Mouse (Mus musculus): ENCODE results near the gene Chgb. TPM values are rescaled to one million over a fixed set of nuclear protein-coding genes. Genes with fewer than 3 reads are reported as not detected.

The Chgb gene
- polyA plus RNA-seq, 1 experiment from 2014 or later: 18.5 TPM

DNA sequence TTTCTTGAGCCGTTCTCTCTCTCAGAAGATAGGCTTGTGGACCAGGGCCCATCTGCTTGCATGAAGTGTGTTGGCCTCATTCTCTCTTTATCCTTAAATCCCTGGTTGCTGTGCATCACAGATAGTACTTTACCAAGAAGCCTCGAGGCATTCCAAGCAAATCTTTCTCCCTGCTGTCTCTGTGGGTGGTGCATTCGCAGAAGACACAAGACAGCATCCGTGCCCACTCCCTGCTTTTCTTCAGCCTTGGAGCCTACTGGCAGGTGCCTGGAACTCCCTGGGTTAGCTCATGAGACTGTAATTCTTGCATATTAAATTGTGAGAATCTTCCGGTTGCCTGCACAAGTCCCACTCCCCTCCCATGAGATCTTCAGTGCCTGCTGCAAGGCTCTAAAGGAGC lies 23.2 kb upstream of the Chgb start:
- H3K9ac ChIP-seq: no peak overlapping the region
- no peaks in the 10 kb centered on the region for H3K36me3 ChIP-seq (replicated peaks)
- H3K27ac ChIP-seq: no peak overlapping the region
- H3K4me1 ChIP-seq: peaks cover 2% of the 10 kb centered on the region; the same call in 1 of the 2 replicates
- no peaks in the 10 kb centered on the region for H3K27me3 ChIP-seq
- no peak for ATAC-seq (ENCODE audit: low FRiP score)
- H3K9me3 ChIP-seq: no peaks in the 10 kb centered on the region
- WGBS: 70% methylated on average over 5 of the region's 5 CpGs
- H3K4me2 ChIP-seq: no peak overlapping the region
- H3K4me3 ChIP-seq (replicated peaks): no peak overlapping the region

DNA sequence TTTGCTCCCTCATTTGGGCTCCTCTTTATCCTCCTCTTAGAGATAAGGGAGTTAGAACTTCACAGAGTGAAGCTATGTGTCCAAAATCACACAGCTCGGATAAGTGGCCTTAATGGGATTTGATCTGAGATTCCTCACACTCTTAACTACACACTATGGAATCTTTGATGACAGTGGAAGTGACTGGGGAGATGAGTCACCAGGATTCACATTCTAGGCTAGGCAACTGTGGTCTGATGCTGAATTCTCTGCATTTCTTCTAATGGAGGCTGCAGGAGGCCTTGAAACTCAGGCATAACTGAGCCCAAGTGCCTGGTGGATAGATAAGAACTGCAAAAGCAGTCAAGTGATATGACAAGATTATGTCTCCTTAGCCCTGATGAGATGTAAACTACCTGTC lies 10.3 kb upstream of the Chgb start:
- no peak for ATAC-seq (ENCODE audit: low FRiP score)
- no peaks in the 10 kb centered on the region for H3K36me3 ChIP-seq (replicated peaks)

DNA sequence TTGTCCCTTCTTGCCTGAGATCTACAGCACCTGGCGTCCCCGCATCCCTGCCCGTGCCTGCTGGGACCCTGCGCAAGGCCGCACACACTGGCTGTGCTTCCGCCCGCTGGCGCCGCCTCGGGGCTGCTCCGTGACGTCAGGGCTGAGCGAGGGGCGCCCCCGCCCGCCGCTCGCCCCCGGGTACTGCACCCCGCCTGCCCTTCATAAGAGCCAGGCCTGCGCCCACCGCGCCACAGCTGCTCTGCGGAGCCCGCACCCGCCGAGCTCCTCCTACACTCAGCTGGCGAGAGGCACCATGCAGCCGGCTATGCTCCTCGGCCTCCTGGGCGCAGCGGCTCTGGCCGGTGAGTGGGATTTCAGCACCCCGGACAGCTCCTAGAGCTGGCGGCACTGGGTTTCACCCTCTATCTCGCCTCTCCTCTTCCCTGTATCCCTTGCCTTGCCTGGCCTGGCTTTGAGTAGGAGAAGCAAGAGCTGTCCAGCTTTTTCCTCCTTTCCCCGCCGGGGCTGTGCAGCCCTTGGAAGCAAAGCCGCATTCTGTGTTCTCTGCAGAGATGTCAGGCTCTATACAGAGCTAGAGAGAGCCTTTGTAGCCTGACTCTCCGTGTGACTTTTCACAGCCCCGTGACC lies 476 bp downstream of the Chgb start:
- peak overlapping the region; percentile 48 for H3K4me3 ChIP-seq (replicated peaks)
- no peaks in the 10 kb centered on the region for H3K9me3 ChIP-seq
- peak overlapping the region; percentile 39 for H3K9ac ChIP-seq
- ATAC-seq (ENCODE audit: low FRiP score): peak; percentile 98
- WGBS: under 1% methylated on average over 38 of the region's 41 CpGs
- H3K4me1 ChIP-seq: peaks cover 12% of the 10 kb centered on the region
- peak overlapping the region; percentile 66 for H3K4me2 ChIP-seq
- no peaks in the 10 kb centered on the region for H3K36me3 ChIP-seq (replicated peaks)
- H3K27ac ChIP-seq: peak overlapping the region; percentile 81
- H3K27me3 ChIP-seq: peaks cover 4% of the 10 kb centered on the region; the same call in 1 of the 2 replicates

More for the DNA sequence above, 10.3 kb upstream of the Chgb start:
- WGBS: 82% methylated on average over 1 of the region's 1 CpGs
- no peaks in the 10 kb centered on the region for H3K27me3 ChIP-seq
- H3K4me3 ChIP-seq (replicated peaks): no peak overlapping the region
- H3K27ac ChIP-seq: no peak overlapping the region
- H3K4me1 ChIP-seq: no peaks in the 10 kb centered on the region
- no peaks in the 10 kb centered on the region for H3K9me3 ChIP-seq
- H3K4me2 ChIP-seq: no peak overlapping the region
- no peak overlapping the region for H3K9ac ChIP-seq

- H3K4me1 ChIP-seq: peaks cover 8% of the 10 kb centered on the region; the same call in 1 of the 2 replicates
- H3K27me3 ChIP-seq: 0 out of 2 replicates have a peak, but pooled peaks cover 4% of the 10 kb centered on the region
- H3K9ac ChIP-seq: no peak overlapping the region
- no peaks in the 10 kb centered on the region for H3K36me3 ChIP-seq (replicated peaks)
- H3K4me2 ChIP-seq: no peak overlapping the region
- no peak overlapping the region for H3K27ac ChIP-seq
- H3K4me3 ChIP-seq (replicated peaks): no peak overlapping the region
- no peak for ATAC-seq (ENCODE audit: low FRiP score)
- H3K9me3 ChIP-seq: no peaks in the 10 kb centered on the region
- WGBS: 93% methylated on average over 6 of the region's 6 CpGs
Measured at GRCm38 (mm10) chr2:132784039-132784438, 3.0 kb downstream of the Chgb start.

DNA sequence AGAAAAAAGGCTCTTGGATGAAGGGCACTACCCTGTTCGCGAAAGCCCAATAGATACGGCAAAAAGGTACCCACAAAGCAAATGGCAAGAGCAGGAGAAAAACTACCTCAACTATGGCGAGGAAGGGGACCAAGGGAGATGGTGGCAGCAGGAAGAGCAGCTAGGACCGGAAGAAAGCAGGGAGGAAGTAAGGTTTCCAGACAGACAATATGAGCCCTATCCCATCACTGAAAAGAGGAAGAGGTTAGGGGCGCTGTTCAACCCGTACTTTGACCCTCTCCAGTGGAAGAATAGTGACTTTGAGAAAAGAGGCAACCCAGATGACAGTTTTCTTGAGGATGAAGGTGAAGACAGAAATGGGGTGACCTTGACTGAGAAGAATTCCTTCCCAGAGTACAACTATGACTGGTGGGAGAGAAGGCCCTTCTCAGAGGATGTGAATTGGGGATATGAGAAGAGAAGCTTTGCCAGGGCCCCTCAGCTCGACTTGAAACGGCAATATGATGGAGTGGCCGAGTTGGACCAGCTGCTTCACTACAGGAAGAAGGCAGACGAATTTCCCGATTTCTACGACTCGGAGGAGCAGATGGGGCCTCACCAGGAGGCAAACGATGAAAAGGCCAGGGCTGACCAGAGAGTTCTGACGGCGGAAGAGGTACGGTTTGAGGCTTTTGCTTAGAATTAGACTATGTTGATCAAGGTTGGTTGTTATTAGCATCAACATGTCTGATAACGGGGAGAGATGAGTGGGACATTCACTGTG lies 12.5 kb downstream of the Chgb start:
- Histone ChIP-seq H3K4me2 (no peak overlapping the region), H3K9me3 (no peaks in the 10 kb centered on the region), H3K4me1 (no peaks in the 10 kb centered on the region), H3K4me3 (replicated peaks) (no peak overlapping the region), H3K27ac (no peak overlapping the region), H3K36me3 (replicated peaks) (no peaks in the 10 kb centered on the region; the same call in 1 of the 2 replicates), H3K9ac (no peak overlapping the region), H3K27me3 (no peaks in the 10 kb centered on the region)
- WGBS: 89% methylated on average over 19 of the region's 19 CpGs
- ATAC-seq (ENCODE audit: low FRiP score): no peak

GRCm38 (mm10) chr2:132794204-132794586 lies 13.1 kb downstream of the Chgb start:
- H3K4me3 ChIP-seq (replicated peaks): no peak overlapping the region
- no peak for ATAC-seq (ENCODE audit: low FRiP score)
- no peak overlapping the region for H3K27ac ChIP-seq
- H3K4me2 ChIP-seq: no peak overlapping the region
- WGBS: 82% methylated on average over 7 of the region's 7 CpGs
- no peaks in the 10 kb centered on the region; the same call in 1 of the 2 replicates for H3K36me3 ChIP-seq (replicated peaks)
- no peaks in the 10 kb centered on the region for H3K9me3 ChIP-seq
- no peaks in the 10 kb centered on the region for H3K4me1 ChIP-seq
- H3K9ac ChIP-seq: no peak overlapping the region
- no peaks in the 10 kb centered on the region for H3K27me3 ChIP-seq

GRCm38 (mm10) chr2:132802976-132803375 lies 21.9 kb downstream of the Chgb start:
- Histone ChIP-seq H3K9me3 (no peaks in the 10 kb centered on the region), H3K27me3 (no peaks in the 10 kb centered on the region), H3K4me3 (replicated peaks) (no peak overlapping the region), H3K4me1 (no peaks in the 10 kb centered on the region), H3K27ac (no peak overlapping the region), H3K36me3 (replicated peaks) (peaks cover 47% of the 10 kb centered on the region), H3K4me2 (no peak overlapping the region), H3K9ac (no peak overlapping the region)
- WGBS: 85% methylated on average over 2 of the region's 2 CpGs
- no peak for ATAC-seq (ENCODE audit: low FRiP score)

DNA sequence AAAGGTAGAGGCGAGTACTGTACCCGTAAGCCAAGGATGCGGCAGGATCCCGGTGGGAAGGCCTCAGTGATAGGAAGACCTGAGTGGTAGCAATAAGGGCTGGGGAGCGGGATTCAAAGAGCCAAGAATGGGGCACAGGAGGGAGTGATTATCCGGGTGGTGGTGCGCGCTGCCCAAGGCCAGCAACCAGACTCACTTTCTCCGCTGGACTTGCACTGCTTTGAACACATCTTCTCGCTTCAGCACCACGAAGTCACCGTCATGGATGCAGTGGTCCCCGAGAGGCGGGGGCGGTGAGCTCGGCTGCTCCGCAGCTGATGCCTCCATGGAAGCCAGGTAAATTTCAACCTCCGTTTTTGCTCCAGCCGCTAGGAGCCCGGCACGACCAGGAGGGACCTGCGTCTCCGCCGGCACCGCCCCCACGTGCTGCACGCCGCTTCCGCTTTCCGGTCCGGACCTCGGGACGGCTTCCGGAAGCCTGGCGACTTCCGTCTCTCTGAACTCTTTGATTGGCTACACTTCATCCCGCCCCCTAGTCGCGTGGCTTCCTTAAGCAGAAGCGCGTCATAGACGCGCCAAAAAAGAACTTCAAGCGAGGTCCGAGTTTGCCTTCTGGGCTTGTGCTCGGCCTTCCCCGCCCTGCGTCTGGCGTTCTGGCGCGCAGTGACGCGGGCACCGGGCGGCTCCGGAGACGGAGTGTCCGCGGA lies 34.7 kb downstream of the Chgb start, which contains the start of the genes Trmt6 and Mcm8:
Gene Trmt6 (minus strand): TSS at position 448 of the 707 bp plus-strand sequence.
Gene Mcm8 (plus strand): TSS at position 534 of the 707 bp plus-strand sequence.
- H3K4me3 ChIP-seq (replicated peaks): peak within 1 kb of the TSS; percentile 86
- H3K27me3 ChIP-seq: no peaks in the 10 kb centered on the region
- peaks cover 19% of the 10 kb centered on the region for H3K4me1 ChIP-seq
- peak; percentile 100 for ATAC-seq (ENCODE audit: low FRiP score)
- WGBS: under 1% methylated on average over 59 of the region's 59 CpGs
- H3K9me3 ChIP-seq: no peaks in the 10 kb centered on the region
- 0 out of 2 replicates have a peak within 1 kb of the TSS, but pooled peaks have one; percentile 50 for H3K27ac ChIP-seq
- H3K36me3 ChIP-seq (replicated peaks): peaks cover 24% of the 10 kb centered on the region
- H3K4me2 ChIP-seq: peak within 1 kb of the TSS; percentile 81
- H3K9ac ChIP-seq: peak within 1 kb of the TSS; percentile 69

DNA sequence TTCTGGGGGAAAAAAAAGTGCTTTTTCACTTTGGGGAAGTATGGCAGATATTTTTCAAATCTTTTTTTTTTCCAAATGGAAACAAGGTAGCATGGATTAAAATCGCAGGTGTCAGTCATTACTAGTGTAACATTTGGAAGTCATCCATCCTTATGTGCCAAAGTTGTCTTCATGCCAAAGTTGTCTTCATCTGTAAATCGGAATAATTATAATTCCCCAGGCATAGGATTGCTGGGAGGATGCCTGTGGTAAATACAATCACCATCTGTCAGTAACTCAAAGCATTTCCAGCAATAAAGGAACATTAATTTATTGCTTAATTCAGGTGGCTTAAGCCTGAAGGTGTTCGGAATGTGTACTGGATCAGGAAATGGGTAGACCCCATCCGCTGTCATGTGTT lies 60.0 kb downstream of the Chgb start:
- no peak for ATAC-seq (ENCODE audit: low FRiP score)
- peaks cover 38% of the 10 kb centered on the region for H3K36me3 ChIP-seq (replicated peaks)
- WGBS: 95% methylated on average over 4 of the region's 4 CpGs

More for the DNA sequence above, 60.0 kb downstream of the Chgb start:
- Histone ChIP-seq H3K4me2 (no peak overlapping the region), H3K9ac (no peak overlapping the region), H3K27me3 (no peaks in the 10 kb centered on the region), H3K9me3 (no peaks in the 10 kb centered on the region), H3K4me3 (replicated peaks) (no peak overlapping the region), H3K4me1 (no peaks in the 10 kb centered on the region), H3K27ac (no peak overlapping the region)

Other genes with a start within 250 kb of the Chgb start
- 58.4 and 59.3 TPM in 2 replicates for gene Gpcpd1, start 193.5 kb upstream of the Chgb start, polyA plus RNA-seq (2016; fragmentation: Nextera tagmentation; extraction: Ambion mirVana)
- 17.3 and 19.7 TPM in 2 replicates for gene Shld1, start 94.3 kb upstream of the Chgb start, polyA plus RNA-seq (2016; fragmentation: Nextera tagmentation; extraction: Ambion mirVana)
- gene Trmt6, start 34.8 kb downstream of the Chgb start, polyA plus RNA-seq (2016; fragmentation: Nextera tagmentation; extraction: Ambion mirVana): 38.0 and 38.2 TPM in 2 replicates
- 20.7 and 23.5 TPM in 2 replicates for gene Mcm8, start 34.9 kb downstream of the Chgb start, polyA plus RNA-seq (2016; fragmentation: Nextera tagmentation; extraction: Ambion mirVana)
- gene Crls1, start 65.4 kb downstream of the Chgb start, polyA plus RNA-seq (2016; fragmentation: Nextera tagmentation; extraction: Ambion mirVana): 10.7 and 25.7 TPM in 2 replicates
- 0.08 and 0.10 TPM in 2 replicates for gene Lrrn4, start 99.6 kb downstream of the Chgb start, polyA plus RNA-seq (2016; fragmentation: Nextera tagmentation; extraction: Ambion mirVana)
- 0.83 and 0.92 TPM in 2 replicates for gene Fermt1, start 164.6 kb downstream of the Chgb start, polyA plus RNA-seq (2016; fragmentation: Nextera tagmentation; extraction: Ambion mirVana)